Mouse (Mus musculus): ENCODE measurements around the gene Clic6. TPM values are rescaled to one million over a fixed set of nuclear protein-coding genes. Genes with fewer than 3 reads are reported as not detected.

Clic6 gene
- polyA plus RNA-seq, 1 experiment from 2014 or later = 9.0 TPM

GRCm38 (mm10) chr16:92578915-92579653, 93.5 kb downstream of the Clic6 start:
- no peak overlapping the region for H3K4me2 ChIP-seq (replicated peaks)
- no peak overlapping the region for H3K9ac ChIP-seq (replicated peaks)
- H3K4me1 ChIP-seq = no peaks in the 10 kb centered on the region
- WGBS = 81% methylated on average over 7 of the region's 7 CpGs
- no peaks in the 10 kb centered on the region for H3K27me3 ChIP-seq
- H3K36me3 ChIP-seq = no peaks in the 10 kb centered on the region
- no peaks in the 10 kb centered on the region for H3K9me3 ChIP-seq
- H3K27ac ChIP-seq (replicated peaks) = no peak overlapping the region
- H3K4me3 ChIP-seq = no peak overlapping the region
- ATAC-seq (replicated peaks) = no peak

GRCm38 (mm10) chr16:92580981-92581380, 95.4 kb downstream of the Clic6 start:
- H3K9me3 ChIP-seq = no peaks in the 10 kb centered on the region
- no peak overlapping the region for H3K9ac ChIP-seq (replicated peaks)
- H3K36me3 ChIP-seq = no peaks in the 10 kb centered on the region
- no peaks in the 10 kb centered on the region for H3K4me1 ChIP-seq
- H3K27me3 ChIP-seq = no peaks in the 10 kb centered on the region
- 76% methylated on average over 10 of the region's 10 CpGs for WGBS
- H3K4me2 ChIP-seq (replicated peaks) = no peak overlapping the region
- H3K27ac ChIP-seq (replicated peaks) = no peak overlapping the region
- no peak for ATAC-seq (replicated peaks)
- H3K4me3 ChIP-seq = no peak overlapping the region

- no peak overlapping the region for H3K4me3 ChIP-seq
- no peaks in the 10 kb centered on the region for H3K4me1 ChIP-seq
- no peak overlapping the region for H3K27ac ChIP-seq (replicated peaks)
- no peaks in the 10 kb centered on the region for H3K36me3 ChIP-seq
- WGBS = 86% methylated on average over 10 of the region's 10 CpGs
- H3K9me3 ChIP-seq = no peaks in the 10 kb centered on the region
- no peaks in the 10 kb centered on the region for H3K27me3 ChIP-seq
- no peak for ATAC-seq (replicated peaks)
- H3K9ac ChIP-seq (replicated peaks) = no peak overlapping the region
- no peak overlapping the region for H3K4me2 ChIP-seq (replicated peaks)
Measured at GRCm38 (mm10) chr16:92581767-92582166, 96.2 kb downstream of the Clic6 start.

- no peaks in the 10 kb centered on the region for H3K27me3 ChIP-seq
- no peak overlapping the region for H3K4me3 ChIP-seq
- 90% methylated on average over 4 of the region's 4 CpGs for whole genome bisulfite sequencing
- no peaks in the 10 kb centered on the region for H3K9me3 ChIP-seq
- peaks cover 4% of the 10 kb centered on the region; the same call in 1 of the 2 replicates for H3K4me1 ChIP-seq
- H3K9ac ChIP-seq (replicated peaks) = no peak overlapping the region
- H3K4me2 ChIP-seq (replicated peaks) = no peak overlapping the region
- H3K36me3 ChIP-seq = no peaks in the 10 kb centered on the region
- no peak for ATAC-seq (replicated peaks)
- no peak overlapping the region for H3K27ac ChIP-seq (replicated peaks)
Measured at GRCm38 (mm10) chr16:92587836-92588235, 102.3 kb downstream of the Clic6 start.

Other genes with a start within 250 kb of the Clic6 start
- 11.5 and 23.2 TPM in 2 replicates for gene Kcne2, start 193.3 kb upstream of the Clic6 start, polyA plus RNA-seq (2015; fragmentation: Nextera tagmentation; extraction: Ambion mirVana)
- gene Smim11, start 184.4 kb upstream of the Clic6 start, polyA plus RNA-seq (2015; fragmentation: Nextera tagmentation; extraction: Ambion mirVana) = 92.6 and 107 TPM in 2 replicates
- gene Fam243, start 164.3 kb upstream of the Clic6 start, polyA plus RNA-seq (2015; fragmentation: Nextera tagmentation; extraction: Ambion mirVana) = 0.17 TPM in 1 of 2 replicates, not detected in the other
- gene Kcne1, start 126.3 kb upstream of the Clic6 start, polyA plus RNA-seq (2015; fragmentation: Nextera tagmentation; extraction: Ambion mirVana) = 0.33 TPM in 1 of 2 replicates, not detected in the other
- 49.8 and 52.8 TPM in 2 replicates for gene Rcan1, start 14.9 kb upstream of the Clic6 start, polyA plus RNA-seq (2015; fragmentation: Nextera tagmentation; extraction: Ambion mirVana)

All from forebrain, embryonic 15.5 days (tissue).